Mouse (Mus musculus): ENCODE results near the gene Fgd5. TPM values are rescaled to one million over a fixed set of nuclear protein-coding genes. Genes with fewer than 3 reads are reported as not detected.
A peak's percentile ranks its signal among the peaks of the same experiment; 100 is the strongest.
"Not testable (repeated sequence)": the region's sequence is repeated elsewhere in the genome, so short reads cannot be mapped to it uniquely, and the experiment has no call there.

The Fgd5 gene
- polyA plus RNA-seq, 1 experiment = 9.3 TPM

- DNase-seq (ENCODE audit: low read depth) = no peak
These were observed 87.2 kb downstream of the Fgd5 start for GRCm38 (mm10) chr6:92065721-92066496.

GRCm38 (mm10) chr6:92067146-92067790 lies 88.6 kb downstream of the Fgd5 start:
- no peak for DNase-seq (ENCODE audit: low read depth)

DNA sequence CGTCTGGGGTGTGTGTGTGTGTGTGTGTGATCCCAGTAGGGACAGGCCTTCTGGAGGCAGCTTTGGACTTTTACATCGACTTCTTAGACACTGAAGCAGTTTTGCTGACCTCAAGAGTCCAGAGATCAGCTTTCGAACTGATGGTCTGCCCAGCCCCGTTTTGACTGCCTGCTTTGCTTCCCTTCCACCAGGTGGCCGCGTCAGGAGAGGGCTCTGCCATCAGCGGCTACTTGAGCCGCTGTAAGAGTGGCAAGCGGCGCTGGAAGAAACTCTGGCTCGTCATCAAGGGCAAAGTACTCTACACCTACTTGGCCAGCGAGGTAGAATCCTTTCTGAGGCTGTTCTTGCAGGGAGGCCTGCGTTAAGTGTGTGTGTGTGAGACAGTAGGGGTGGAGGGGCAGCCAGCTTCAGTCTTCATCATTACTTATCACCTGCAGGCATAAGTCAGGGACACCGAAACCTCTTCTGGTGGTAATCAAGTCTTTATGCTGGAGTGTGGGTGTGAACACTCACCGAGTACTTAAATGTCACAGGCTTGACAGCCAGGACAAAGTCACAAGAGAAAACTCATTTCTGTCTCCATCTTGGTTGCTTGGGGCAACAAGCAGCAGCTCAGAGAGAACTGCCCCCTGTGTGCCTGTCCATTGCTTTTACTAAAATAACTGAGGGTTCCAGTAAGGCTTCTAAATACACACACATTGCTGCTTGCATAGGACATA lies 92.6 kb downstream of the Fgd5 start:
- no peak for DNase-seq (ENCODE audit: low read depth)

- no peak for DNase-seq (ENCODE audit: low read depth)
These were observed 102.1 kb downstream of the Fgd5 start for GRCm38 (mm10) chr6:92080730-92081129.

DNA sequence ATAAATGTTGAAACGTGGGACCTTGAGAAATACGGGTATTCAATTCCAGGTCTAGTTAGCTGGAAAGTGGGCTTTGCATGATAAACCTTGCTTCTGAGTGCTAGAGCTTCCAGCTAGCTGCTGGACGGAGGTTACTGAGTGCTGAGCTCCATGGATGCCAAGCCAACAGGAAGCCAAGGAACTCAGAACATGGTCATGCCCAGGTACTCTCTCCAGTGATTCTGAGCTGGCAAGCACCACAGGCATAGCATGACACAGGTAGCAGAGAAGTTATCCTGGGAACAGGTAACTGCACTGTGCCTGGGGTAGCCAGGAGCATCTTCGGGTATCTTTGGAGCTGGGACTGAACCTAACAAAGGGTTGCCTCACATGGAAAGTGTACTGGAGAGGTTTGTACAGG lies 104.1 kb downstream of the Fgd5 start:
- no peak for DNase-seq (ENCODE audit: low read depth)

DNA sequence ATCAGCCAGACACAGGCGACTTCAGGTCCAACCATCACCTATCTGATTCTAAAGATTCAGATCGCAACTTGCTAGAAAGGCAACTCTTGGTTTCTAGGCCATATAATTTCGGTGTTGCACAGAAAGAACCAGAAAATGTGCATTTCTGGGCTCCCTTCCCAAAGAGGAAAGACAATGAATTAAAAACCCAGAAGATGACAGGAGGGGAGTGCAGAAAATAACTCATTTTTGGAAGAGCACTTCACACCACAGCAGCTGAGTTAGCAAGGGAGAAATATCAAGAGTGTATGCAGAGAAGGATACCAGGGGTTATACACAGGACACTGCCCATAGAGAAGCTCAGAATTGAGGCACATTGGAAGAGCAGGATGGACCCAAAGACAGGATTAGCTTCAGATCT lies 106.3 kb downstream of the Fgd5 start:
- DNase-seq (ENCODE audit: low read depth) = no peak

DNA sequence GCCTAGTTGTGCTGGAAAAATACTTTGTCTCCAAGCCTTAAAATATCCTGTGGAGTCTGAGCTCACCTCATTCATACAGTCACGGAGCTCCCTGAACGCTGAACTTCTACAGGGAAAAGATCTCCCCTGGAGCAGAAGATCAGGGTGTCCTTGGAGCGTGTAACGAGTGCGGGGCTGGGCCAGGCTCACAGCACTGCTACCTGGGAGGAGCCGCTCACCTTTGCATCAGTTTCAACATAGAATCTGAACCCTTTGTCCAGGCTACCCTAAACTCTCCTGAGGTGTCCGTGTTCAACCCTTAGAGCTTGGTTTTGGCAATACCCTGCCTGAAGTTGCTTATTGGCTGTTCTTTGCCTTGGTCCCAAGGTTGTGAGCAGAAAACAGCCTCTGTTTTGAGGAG lies 110.5 kb downstream of the Fgd5 start:
- not testable (repeated sequence) for DNase-seq (ENCODE audit: low read depth)

GRCm38 (mm10) chr6:92089982-92090381 lies 111.3 kb downstream of the Fgd5 start:
- DNase-seq (ENCODE audit: low read depth) = no peak

- DNase-seq (ENCODE audit: low read depth) = no peak
These were observed 111.8 kb downstream of the Fgd5 start for GRCm38 (mm10) chr6:92090497-92090896.

- DNase-seq (ENCODE audit: low read depth) = no peak
These were observed 112.5 kb downstream of the Fgd5 start, which contains the start of gene Nr2c2 for GRCm38 (mm10) chr6:92091130-92091591. Nr2c2 (plus strand) TSS chr6:92091390.

DNA sequence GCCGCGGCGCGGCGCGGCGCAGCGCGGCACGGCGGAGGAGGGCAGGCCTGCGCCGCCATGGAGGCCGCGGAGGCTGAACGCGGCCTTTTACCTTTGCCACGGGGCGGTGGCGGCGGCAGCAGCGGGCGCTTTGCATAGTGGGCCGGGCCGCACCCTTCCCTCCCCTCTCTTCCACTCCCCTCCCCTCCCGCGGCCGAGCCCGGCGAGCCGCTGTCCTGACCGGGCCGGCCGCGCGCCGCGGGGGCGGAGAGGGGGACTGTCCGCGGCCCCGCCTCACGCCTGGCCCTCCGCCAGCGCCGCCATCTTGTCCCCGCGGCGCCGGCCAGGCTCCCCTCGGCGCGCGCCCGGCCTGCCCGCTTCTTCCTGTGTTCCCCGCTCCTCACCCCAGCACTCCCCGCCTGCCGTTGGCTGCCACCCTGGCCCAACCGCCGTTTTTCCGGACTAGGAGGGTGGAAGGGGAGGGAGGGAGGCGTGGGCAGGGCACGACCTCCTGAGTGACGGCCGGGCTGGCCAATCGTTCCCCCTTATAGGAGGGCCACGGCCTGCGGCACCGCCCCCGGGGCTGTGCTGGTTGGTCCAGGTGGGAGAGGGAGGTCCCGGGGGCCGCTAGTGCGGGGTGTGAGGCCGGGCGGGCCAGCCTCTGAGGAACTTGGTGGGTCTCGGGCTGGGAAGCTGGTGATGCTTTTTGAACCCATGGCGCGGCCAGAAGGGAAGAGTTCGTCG lies 113.2 kb downstream of the Fgd5 start:
- DNase-seq (ENCODE audit: low read depth) = peak; percentile 66

DNA sequence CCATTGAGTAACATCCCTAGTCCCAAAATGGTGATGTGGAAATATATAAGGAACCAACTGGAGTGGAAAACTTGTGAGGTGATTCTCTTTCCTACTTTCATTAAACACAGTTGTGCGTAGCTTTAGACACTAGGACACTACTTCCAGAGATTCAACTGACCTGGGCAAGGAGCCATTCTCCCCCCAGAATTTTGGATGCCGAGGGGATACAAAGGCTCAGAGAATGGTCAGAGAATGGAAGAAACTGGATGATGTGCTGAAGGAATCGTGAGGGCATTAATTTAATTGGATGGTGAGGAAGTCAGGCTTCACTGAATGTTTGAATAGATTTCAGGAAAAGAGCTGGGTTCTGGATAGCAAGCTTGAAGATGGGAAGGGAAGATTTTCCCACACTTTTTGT lies 114.1 kb downstream of the Fgd5 start:
- no peak for DNase-seq (ENCODE audit: low read depth)

DNA sequence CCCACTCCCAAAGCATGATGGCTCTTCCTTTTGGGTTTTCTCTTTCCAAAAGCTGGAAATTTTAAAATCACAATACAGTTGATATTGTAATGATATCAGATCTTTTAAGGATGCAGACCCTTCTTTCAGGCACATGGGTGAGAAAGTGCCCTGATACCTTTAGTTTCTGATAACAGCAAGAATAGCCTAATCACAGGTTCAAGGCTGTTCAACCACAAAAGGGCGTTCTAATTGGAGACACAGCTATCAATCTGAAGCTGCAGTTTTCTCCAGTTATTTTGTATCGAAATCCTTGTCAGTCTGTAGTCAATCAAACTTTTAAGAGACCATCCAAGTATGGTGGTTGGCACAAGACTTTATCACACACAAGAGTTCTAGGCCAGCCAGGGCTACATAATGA lies 115.2 kb downstream of the Fgd5 start:
- DNase-seq (ENCODE audit: low read depth) = no peak

DNA sequence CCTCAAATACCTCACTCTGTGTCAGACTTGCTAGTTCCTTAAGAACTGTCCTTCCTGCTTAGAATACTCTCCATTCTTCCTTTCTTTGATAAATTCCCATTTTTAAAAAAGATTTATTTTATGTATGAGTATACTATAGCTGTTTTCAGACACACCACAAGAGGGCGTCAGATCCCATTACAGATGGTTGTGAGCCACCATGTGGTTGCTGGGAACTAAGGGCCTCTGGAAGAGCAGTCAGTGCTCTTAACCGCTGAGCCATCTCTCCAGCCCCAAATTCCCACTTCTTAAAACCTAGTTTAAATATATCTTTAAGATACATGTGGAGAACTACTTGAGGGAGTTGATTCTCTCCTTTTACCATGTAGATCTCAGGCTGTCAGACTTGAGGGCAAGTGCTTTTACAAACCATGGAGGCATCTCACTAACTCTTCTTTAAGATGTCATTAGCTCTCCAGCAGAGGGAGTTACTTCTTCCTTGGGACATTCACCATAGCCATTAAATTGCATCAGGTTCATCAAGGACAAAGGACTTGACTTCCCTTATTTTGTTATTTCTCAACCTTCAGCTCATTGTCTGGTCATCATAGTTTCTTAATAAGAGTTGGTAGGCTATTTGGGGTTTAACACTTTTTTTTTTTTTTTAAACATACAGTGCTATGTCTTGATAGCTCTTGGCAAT lies 122.1 kb downstream of the Fgd5 start:
- DNase-seq (ENCODE audit: low read depth) = peak; percentile 36

DNA sequence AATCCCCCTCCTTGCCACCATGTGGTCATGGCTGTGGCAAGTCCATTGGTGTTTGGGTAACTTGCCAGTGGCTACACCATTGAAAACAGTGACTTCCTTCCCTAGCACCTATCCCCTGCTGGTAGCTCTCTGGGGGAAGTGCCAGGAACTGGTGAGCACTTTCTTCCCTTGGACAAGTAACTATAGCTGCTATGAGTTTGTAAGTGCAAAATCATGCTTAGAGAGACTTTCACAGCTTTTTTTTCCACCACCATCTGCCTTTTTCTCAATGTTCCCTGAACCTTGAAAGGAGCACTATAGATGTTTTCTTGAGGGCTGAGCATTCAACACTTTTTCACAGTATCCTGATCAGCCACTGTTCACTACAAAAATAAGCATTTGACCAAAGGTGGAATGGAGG lies 145.9 kb downstream of the Fgd5 start:
- DNase-seq (ENCODE audit: low read depth) = no peak

Other genes with a start within 250 kb of the Fgd5 start
- 2.8 and 3.3 TPM in 2 replicates for gene Grip2, start 151.6 kb upstream of the Fgd5 start, polyA plus RNA-seq (2012; rRNA removed)
- gene Ccdc174, start 100.8 kb upstream of the Fgd5 start, polyA plus RNA-seq (2012; rRNA removed) = 3.5 and 4.7 TPM in 2 replicates
- gene 4930590J08Rik, start 76.1 kb upstream of the Fgd5 start, polyA plus RNA-seq (2012; rRNA removed) = 0.43 and 0.55 TPM in 2 replicates
- gene Nr2c2, start 112.5 kb downstream of the Fgd5 start, polyA plus RNA-seq (2012; rRNA removed) = 17.2 and 18.8 TPM in 2 replicates
- 10.6 and 16.7 TPM in 2 replicates for gene Mrps25, start 205.2 kb downstream of the Fgd5 start, polyA plus RNA-seq (2012; rRNA removed)
- gene Rbsn, start 236.0 kb downstream of the Fgd5 start, polyA plus RNA-seq (2012; rRNA removed) = 10.7 and 11.1 TPM in 2 replicates

Measured in gonadal fat pad, adult 2 months (tissue).